Mouse (Mus musculus) embryonic fibroblast, embryonic 13.5 days (primary cell): ENCODE results near the gene Nav2. TPM values are rescaled to one million over a fixed set of nuclear protein-coding genes. Genes with fewer than 3 reads are reported as not detected.

ENCODE experiments used
- H3K27ac ChIP-seq: 2 replicates; pipeline ENCODE4 v1.5.1; 2012; ENCODE audit warnings: low read length, control low read depth, inconsistent platforms; ENCODE audit not compliant: insufficient read depth
- H3K4me1 ChIP-seq: 2 replicates; pipeline ENCODE4 v1.6.1; 2011; ENCODE audit warnings: low read length; ENCODE audit not compliant: control insufficient read depth, insufficient read depth
- H3K4me3 ChIP-seq: 2 replicates; pipeline ENCODE4 v1.5.1; 2011; ENCODE audit warnings: mild to moderate bottlenecking, control low read depth, low read length; ENCODE audit not compliant: insufficient read depth
- CTCF ChIP-seq: IDR thresholded peaks from 2 replicates; pipeline ENCODE4 v1.5.1; 2011; ENCODE audit warnings: mild to moderate bottlenecking, control low read depth, low read length, moderate library complexity, borderline replicate concordance; ENCODE audit not compliant: insufficient read depth
- POLR2A ChIP-seq: IDR thresholded peaks from 2 replicates; pipeline ENCODE4 v1.6.1; 2011; ENCODE audit warnings: low read depth, mild to moderate bottlenecking, control low read depth, low read length, moderate library complexity
- polyA plus RNA-seq: library from polyadenylated mRNA; stranded (reverse); fragments of >200 nt; gene quantifications from 2 replicates; pipeline ENCODE4 v1.2.4, GENCODE M21; 2011; ENCODE audit warnings: low read depth; ENCODE audit not compliant: missing spikeins, insufficient read length

Nav2 gene
- polyA plus RNA-seq, 1 experiment = 18.7 TPM

- TF ChIP-seq CTCF (no peak), POLR2A (no peak)
- Histone ChIP-seq H3K4me1 (no peaks in the 10 kb centered on the region), H3K4me3 (no peak overlapping the region), H3K27ac (no peak overlapping the region)
These were observed 332.8 kb downstream of the Nav2 start for GRCm38 (mm10) chr7:49241229-49241751.

- no peak overlapping the region for H3K4me3 ChIP-seq
- H3K4me1 ChIP-seq = no peaks in the 10 kb centered on the region
- no peak overlapping the region for H3K27ac ChIP-seq
- no peak for TF ChIP-seq CTCF
- TF ChIP-seq POLR2A = no peak
These were observed 333.7 kb downstream of the Nav2 start for GRCm38 (mm10) chr7:49242261-49242660.

- Histone ChIP-seq H3K4me3 (no peak overlapping the region), H3K27ac (no peak overlapping the region)
- TF ChIP-seq POLR2A = no peak
- TF ChIP-seq CTCF = no peak
These were observed 334.6 kb downstream of the Nav2 start for GRCm38 (mm10) chr7:49243079-49243478.

GRCm38 (mm10) chr7:49245537-49246239 is 337.2 kb downstream of the Nav2 start:
- TF ChIP-seq CTCF (no peak), POLR2A (peak; percentile 79)
- Histone ChIP-seq H3K4me1 (peaks cover 9% of the 10 kb centered on the region), H3K4me3 (peak overlapping the region; percentile 57), H3K27ac (no peak overlapping the region)

More at GRCm38 (mm10) chr7:49243079-49243478, 334.6 kb downstream of the Nav2 start:
- H3K4me1 ChIP-seq = no peaks in the 10 kb centered on the region

- peak overlapping the region; percentile 51 for H3K4me3 ChIP-seq
- no peak overlapping the region for H3K27ac ChIP-seq
- TF ChIP-seq POLR2A (no peak; the same call in 1 of the 2 replicates), CTCF (no peak)
- peaks cover 11% of the 10 kb centered on the region for H3K4me1 ChIP-seq
These were observed 337.7 kb downstream of the Nav2 start for GRCm38 (mm10) chr7:49246240-49246578.

GRCm38 (mm10) chr7:49246584-49247481 is 338.3 kb downstream of the Nav2 start:
- Histone ChIP-seq H3K4me3 (peak overlapping the region; percentile 51), H3K4me1 (peaks cover 11% of the 10 kb centered on the region), H3K27ac (peak overlapping the region; percentile 87; the same call in 1 of the 2 replicates)
- no peak; the same call in none of the 2 replicates for TF ChIP-seq POLR2A
- TF ChIP-seq CTCF = no peak

- Histone ChIP-seq H3K4me3 (peak overlapping the region; percentile 51), H3K4me1 (peaks cover 15% of the 10 kb centered on the region), H3K27ac (peak overlapping the region; percentile 87)
- TF ChIP-seq POLR2A (peak; percentile 60), CTCF (no peak)
These were observed 339.3 kb downstream of the Nav2 start for GRCm38 (mm10) chr7:49247744-49248331.

GRCm38 (mm10) chr7:49248333-49249086 is 340.0 kb downstream of the Nav2 start:
- H3K27ac ChIP-seq = peak overlapping the region; percentile 87
- H3K4me3 ChIP-seq = peak overlapping the region; percentile 51
- peaks cover 18% of the 10 kb centered on the region for H3K4me1 ChIP-seq
- no peak for TF ChIP-seq CTCF
- peak; percentile 42; the same call in 1 of the 2 replicates for TF ChIP-seq POLR2A

GRCm38 (mm10) chr7:49249462-49249861 is 340.9 kb downstream of the Nav2 start:
- Histone ChIP-seq H3K4me3 (no peak overlapping the region), H3K27ac (peak overlapping the region; percentile 87), H3K4me1 (peaks cover 18% of the 10 kb centered on the region)
- no peak for TF ChIP-seq CTCF

- TF ChIP-seq CTCF (peak; percentile 96), POLR2A (no peak)
- Histone ChIP-seq H3K27ac (no peak overlapping the region), H3K4me1 (peaks cover 18% of the 10 kb centered on the region), H3K4me3 (no peak overlapping the region)
These were observed 341.5 kb downstream of the Nav2 start for GRCm38 (mm10) chr7:49249996-49250395.
